Mouse (Mus musculus) monocyte, adult 2 months (primary cell): Measurements from ENCODE around the gene Fgf14.
"Not testable (repeated sequence)": the region's sequence is repeated elsewhere in the genome, so short reads cannot be mapped to it uniquely, and the experiment has no call there.

ENCODE experiments used
- DNase-seq, 2 experiments: peaks; one replicate each; pipeline ENCODE4 v3.0.0; 2022; ENCODE audit warnings: low spot score in 2 of 2, low read depth in 1 of 2

Gene Fgf14

GRCm38 (mm10) chr14:124195331-124195730 lies 481.6 kb downstream of the Fgf14 start:
- DNase-seq = no peak

GRCm38 (mm10) chr14:124192815-124193142 lies 484.1 kb downstream of the Fgf14 start:
- DNase-seq = no peak

GRCm38 (mm10) chr14:124191913-124192814 lies 484.8 kb downstream of the Fgf14 start:
- no peak for DNase-seq

- no peak for DNase-seq
These were observed 496.7 kb downstream of the Fgf14 start for GRCm38 (mm10) chr14:124180265-124180664.

- no peak for DNase-seq
These were observed 502.8 kb downstream of the Fgf14 start for GRCm38 (mm10) chr14:124174111-124174510.

- no peak for DNase-seq
These were observed 513.2 kb downstream of the Fgf14 start for GRCm38 (mm10) chr14:124163618-124164185.

GRCm38 (mm10) chr14:124147378-124147777 lies 529.5 kb downstream of the Fgf14 start:
- DNase-seq = no peak

- no peak for DNase-seq
These were observed 569.6 kb downstream of the Fgf14 start for GRCm38 (mm10) chr14:124107205-124107873.

- no peak for DNase-seq
These were observed 593.8 kb downstream of the Fgf14 start for GRCm38 (mm10) chr14:124083126-124083525.

- no peak for DNase-seq
These were observed 632.9 kb downstream of the Fgf14 start for GRCm38 (mm10) chr14:124044016-124044415.

- no peak for DNase-seq
These were observed 636.3 kb downstream of the Fgf14 start for GRCm38 (mm10) chr14:124040651-124041050.

GRCm38 (mm10) chr14:124037434-124037833 lies 639.5 kb downstream of the Fgf14 start:
- DNase-seq = no peak

- DNase-seq = no peak
These were observed 640.2 kb downstream of the Fgf14 start for GRCm38 (mm10) chr14:124036575-124037205.

GRCm38 (mm10) chr14:124033302-124033701 lies 643.6 kb downstream of the Fgf14 start:
- not testable (repeated sequence) for DNase-seq

GRCm38 (mm10) chr14:124027886-124028670 lies 648.8 kb downstream of the Fgf14 start:
- no peak for DNase-seq

GRCm38 (mm10) chr14:123990591-123991195 lies 686.2 kb downstream of the Fgf14 start:
- DNase-seq = no peak

GRCm38 (mm10) chr14:123967996-123968395 lies 708.9 kb downstream of the Fgf14 start:
- DNase-seq = no peak

- no peak for DNase-seq
These were observed 710.4 kb downstream of the Fgf14 start for GRCm38 (mm10) chr14:123966531-123966930.
